ENCODE assay signal across 13 mouse cellular contexts in genomic region chr1:24245700-24246375, GRCm38 (mm10).
DNase-seq lines count a peak whose midpoint lies in the region; ATAC-seq and TF ChIP-seq lines count a peak whose summit lies in the region.
"Had no signal": no experiment of that assay in that cellular context is flagged by ENCODE, and none has a peak within 500 bp of the region (broad histone marks: within the 10 kb centered on the region; RNA-seq: fewer than 3 reads in every experiment).

No protein-coding gene starts in this region.

- DNase-seq in brain, embryonic 14.5 days (ENCODE audit: low read depth): peak; percentile 69
- DNase-seq in retina, postnatal 1 day: peak; percentile 93
- DNase-seq in left cerebral cortex, adult 18-20 months (ENCODE audit: low spot score in 2 of 2): no peak
- DNase-seq: cerebellum, adult 18-20 months; heart, adult 2 months had no signal

- no peak overlapping the region for H3K27ac ChIP-seq in midbrain, embryonic 12.5 days (replicated peaks)
- no peak overlapping the region for H3K27ac ChIP-seq in midbrain, embryonic 16.5 days (ENCODE audit: low read length)
- no peak overlapping the region for H3K27ac ChIP-seq in forebrain, embryonic 16.5 days (ENCODE audit: low read length)
- H3K27ac ChIP-seq: embryonic facial prominence, embryonic 15.5 days; heart, adult 2 months; liver, embryonic 12.5 days had no signal

- 49% methylated on average over 13 of the region's 13 CpGs for WGBS in midbrain, embryonic 12.5 days
- WGBS in midbrain, embryonic 16.5 days: 40% methylated on average over 13 of the region's 13 CpGs
- 15% methylated on average over 13 of the region's 13 CpGs for WGBS in forebrain, embryonic 16.5 days

- H3K4me1 ChIP-seq in midbrain, embryonic 12.5 days: peaks cover 7% of the 10 kb centered on the region; the same call in 1 of the 2 replicates
- peaks cover 13% of the 10 kb centered on the region for H3K4me1 ChIP-seq in midbrain, embryonic 16.5 days (ENCODE audit: control insufficient read depth, insufficient read depth, low read length)
- peaks cover 10% of the 10 kb centered on the region for H3K4me1 ChIP-seq in forebrain, embryonic 16.5 days (replicated peaks; ENCODE audit: control insufficient read depth, insufficient read depth, low read length)
- H3K4me1 ChIP-seq: embryonic facial prominence, embryonic 15.5 days; liver, embryonic 12.5 days had no signal

- H3K36me3 ChIP-seq in midbrain, embryonic 12.5 days: no peaks in the 10 kb centered on the region
- no peaks in the 10 kb centered on the region for H3K36me3 ChIP-seq in midbrain, embryonic 16.5 days (ENCODE audit: control insufficient read depth, insufficient read depth, low read length)
- H3K36me3 ChIP-seq in forebrain, embryonic 16.5 days (ENCODE audit: control insufficient read depth, insufficient read depth): no peaks in the 10 kb centered on the region
- H3K36me3 ChIP-seq: embryonic facial prominence, embryonic 15.5 days; liver, embryonic 12.5 days had no signal

- no peak overlapping the region for H3K4me3 ChIP-seq in midbrain, embryonic 12.5 days
- H3K4me3 ChIP-seq in midbrain, embryonic 16.5 days (ENCODE audit: low read depth, low read length): no peak overlapping the region
- H3K4me3 ChIP-seq in forebrain, embryonic 16.5 days (replicated peaks; ENCODE audit: low read length): no peak overlapping the region
- H3K4me3 ChIP-seq: embryonic facial prominence, embryonic 15.5 days; heart, adult 2 months; liver, embryonic 12.5 days had no signal

- H3K27me3 ChIP-seq in midbrain, embryonic 12.5 days: no peaks in the 10 kb centered on the region
- no peaks in the 10 kb centered on the region for H3K27me3 ChIP-seq in midbrain, embryonic 16.5 days (ENCODE audit: control insufficient read depth, insufficient read depth, low read depth, low read length)
- H3K27me3 ChIP-seq in forebrain, embryonic 16.5 days (replicated peaks; ENCODE audit: control insufficient read depth, insufficient read depth, low read length): no peaks in the 10 kb centered on the region
- H3K27me3 ChIP-seq: embryonic facial prominence, embryonic 15.5 days; liver, embryonic 12.5 days had no signal

- H3K9me3 ChIP-seq in midbrain, embryonic 12.5 days: no peaks in the 10 kb centered on the region
- H3K9me3 ChIP-seq in midbrain, embryonic 16.5 days (replicated peaks; ENCODE audit: control insufficient read depth, low read length, poor library complexity, severe bottlenecking): no peaks in the 10 kb centered on the region
- H3K9me3 ChIP-seq in forebrain, embryonic 16.5 days (ENCODE audit: control insufficient read depth, low read length): no peaks in the 10 kb centered on the region
- H3K9me3 ChIP-seq: embryonic facial prominence, embryonic 15.5 days; liver, embryonic 12.5 days had no signal

- no peak overlapping the region for H3K4me2 ChIP-seq in midbrain, embryonic 12.5 days (replicated peaks)
- H3K4me2 ChIP-seq in midbrain, embryonic 16.5 days (ENCODE audit: low read length): no peak overlapping the region
- no peak overlapping the region for H3K4me2 ChIP-seq in forebrain, embryonic 16.5 days (ENCODE audit: low read length)
- H3K4me2 ChIP-seq: embryonic facial prominence, embryonic 15.5 days; liver, embryonic 12.5 days had no signal

- H3K9ac ChIP-seq in midbrain, embryonic 12.5 days (replicated peaks): no peak overlapping the region
- no peak overlapping the region for H3K9ac ChIP-seq in midbrain, embryonic 16.5 days (ENCODE audit: low read depth, low read length)
- H3K9ac ChIP-seq in forebrain, embryonic 16.5 days (replicated peaks; ENCODE audit: low read depth, low read length): no peak overlapping the region
- H3K9ac ChIP-seq: embryonic facial prominence, embryonic 15.5 days; liver, embryonic 12.5 days had no signal

- ATAC-seq in midbrain, embryonic 12.5 days (ENCODE audit: low FRiP score, low read depth): peak; percentile 68
- no peak for ATAC-seq in midbrain, embryonic 16.5 days
- peak; percentile 46 for ATAC-seq in forebrain, embryonic 16.5 days
- ATAC-seq in erythroid progenitor cell, adult 5-6 weeks (replicated peaks; ENCODE audit: low FRiP score, poor library complexity, severe bottlenecking): no peak
- ATAC-seq: intestine, postnatal 0 days; liver, embryonic 12.5 days; lung, postnatal 0 days had no signal

- TF ChIP-seq POLR2A in brain, embryonic 14.5 days (IDR thresholded peaks at IDR 0.05; ENCODE audit: borderline replicate concordance, extremely low read depth, insufficient read depth, insufficient read length, poor library complexity, severe bottlenecking): no peak

- no peak for TF ChIP-seq CTCF in brain, embryonic 14.5 days (IDR thresholded peaks at IDR 0.05; ENCODE audit: borderline replicate concordance, extremely low read depth, insufficient read depth, insufficient read length)

Comparison
In these comparisons a context has a peak if more than half of its experiments do, and no peak if none do; other contexts are left out.
1. ATAC-seq: peak in midbrain, embryonic 12.5 days (single experiment) and forebrain, embryonic 16.5 days (single experiment); none in midbrain, embryonic 16.5 days (single experiment) and erythroid progenitor cell, adult 5-6 weeks (single experiment).
2. DNase-seq: peak in brain, embryonic 14.5 days (single experiment) and retina, postnatal 1 day (single experiment); none in left cerebral cortex, adult 18-20 months (0 of 2).